Mouse (Mus musculus): ENCODE results near the gene Setdb1.
A peak's percentile ranks its signal among the peaks of the same experiment; 100 is the strongest.
"Not testable (repeated sequence)": the region's sequence is repeated elsewhere in the genome, so short reads cannot be mapped to it uniquely, and the experiment has no call there.

Gene Setdb1

DNA sequence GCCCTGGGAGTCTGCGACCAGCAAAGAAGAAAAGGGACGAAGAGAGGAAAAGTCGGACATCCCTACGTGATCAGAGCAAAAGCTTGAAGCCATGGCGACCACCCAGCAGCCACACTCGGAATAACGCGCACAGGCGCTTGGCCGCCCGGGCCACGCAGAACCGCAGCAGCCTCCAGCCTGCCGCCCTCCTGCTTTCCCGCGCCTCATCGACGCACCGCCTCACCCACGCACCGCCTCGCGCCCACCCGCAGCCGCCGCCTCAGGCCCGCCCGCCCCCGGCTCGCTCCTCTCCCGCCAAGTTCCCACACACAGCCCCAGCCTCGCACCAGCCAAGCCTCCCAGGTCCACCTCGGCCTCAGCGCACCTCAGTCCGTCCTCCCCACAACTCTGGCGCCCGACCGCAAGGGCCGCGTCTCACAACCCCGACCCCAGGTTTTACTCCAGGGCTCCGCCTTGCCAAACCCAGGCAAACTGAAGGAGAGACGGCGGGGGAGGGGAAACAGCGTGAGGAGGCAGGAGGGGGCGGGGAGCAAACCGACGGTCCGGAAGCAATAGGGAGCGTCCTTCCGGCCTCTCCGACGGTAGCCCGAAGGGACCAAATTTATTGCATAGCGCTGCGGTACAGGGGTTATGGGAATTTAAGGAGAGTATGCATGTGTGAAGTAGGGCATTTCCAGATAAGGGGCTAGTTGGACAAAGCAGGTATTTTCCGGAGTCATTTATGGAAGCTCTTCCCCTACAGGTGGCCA lies at the start of gene Setdb1:
TSS of gene Setdb1 (minus strand) at position 502 of the 749 bp plus-strand sequence.
- DNase-seq: peak; percentile 95

DNA sequence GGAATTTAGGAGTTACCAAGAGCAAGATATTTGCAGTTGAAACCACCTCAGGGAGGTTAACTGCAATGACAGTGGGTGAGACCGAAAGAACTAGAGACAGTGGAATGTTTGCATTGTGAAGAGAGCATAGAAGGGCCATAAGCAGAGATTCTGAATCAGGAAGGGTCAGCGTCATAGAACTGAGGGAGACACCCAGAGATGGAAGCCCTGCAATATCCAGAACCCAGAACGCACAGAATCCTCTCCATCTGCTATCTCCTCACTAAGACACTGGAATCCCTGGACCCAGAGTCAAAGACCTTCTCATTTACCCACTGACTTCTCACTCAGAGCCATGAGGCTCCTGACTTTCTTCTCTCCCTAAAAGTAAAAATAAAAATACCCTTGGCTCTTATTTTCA lies 45.7 kb upstream of the Setdb1 start, which contains the start of gene 4930558C23Rik:
TSS of gene 4930558C23Rik (minus strand) at position 101 of the 400 bp plus-strand sequence.
- no peak for DNase-seq

DNA sequence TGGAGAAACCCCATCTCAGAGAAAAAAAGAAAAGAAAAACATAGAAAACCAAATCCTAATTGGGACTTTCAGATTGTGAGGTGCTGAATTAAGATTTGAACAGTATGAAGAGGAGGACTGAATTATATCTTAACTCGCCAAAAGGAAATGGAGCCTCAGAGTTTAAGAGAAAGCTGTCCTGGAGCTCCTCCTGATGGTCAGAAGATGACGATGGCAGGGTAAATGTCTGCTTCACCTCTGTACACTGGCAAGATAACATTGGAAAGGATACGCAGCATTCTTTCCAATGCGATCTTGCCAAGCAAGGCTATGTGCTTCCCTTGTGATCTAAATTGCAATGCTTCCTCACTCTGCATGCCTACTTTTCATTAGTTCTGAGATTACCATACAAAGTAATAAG lies 37.4 kb upstream of the Setdb1 start:
- DNase-seq: no peak

DNA sequence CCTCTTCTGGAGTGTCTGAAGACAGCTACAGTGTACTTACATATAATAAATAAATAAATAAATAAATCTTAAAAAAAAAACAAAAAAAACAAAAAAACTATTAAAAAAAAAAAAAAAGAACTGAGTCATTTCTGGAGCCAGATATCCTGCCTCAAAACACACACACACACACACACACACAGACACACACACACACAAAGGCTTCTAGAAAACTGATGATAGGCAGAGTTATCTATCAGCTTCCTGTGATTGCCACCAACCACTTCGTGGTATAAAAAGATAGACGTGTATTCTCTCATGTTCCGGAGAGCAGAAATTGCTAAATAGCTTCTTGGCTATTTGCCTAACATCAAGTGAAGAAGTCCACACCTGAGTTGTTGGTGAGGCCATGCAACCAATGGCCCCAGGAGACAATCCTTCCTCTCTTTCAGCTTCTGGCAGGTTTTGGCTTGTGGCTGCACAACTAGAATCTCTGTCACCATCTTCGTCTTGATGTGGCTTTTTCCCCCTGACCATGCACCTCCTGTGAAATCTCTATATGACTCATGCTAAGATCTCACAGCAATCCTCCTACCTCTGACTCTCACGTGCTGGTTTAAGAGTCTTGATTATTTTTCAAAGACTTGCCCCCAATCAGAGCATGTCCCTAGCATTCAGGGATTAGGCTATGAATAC lies 28.5 kb upstream of the Setdb1 start:
- DNase-seq: no peak

DNA sequence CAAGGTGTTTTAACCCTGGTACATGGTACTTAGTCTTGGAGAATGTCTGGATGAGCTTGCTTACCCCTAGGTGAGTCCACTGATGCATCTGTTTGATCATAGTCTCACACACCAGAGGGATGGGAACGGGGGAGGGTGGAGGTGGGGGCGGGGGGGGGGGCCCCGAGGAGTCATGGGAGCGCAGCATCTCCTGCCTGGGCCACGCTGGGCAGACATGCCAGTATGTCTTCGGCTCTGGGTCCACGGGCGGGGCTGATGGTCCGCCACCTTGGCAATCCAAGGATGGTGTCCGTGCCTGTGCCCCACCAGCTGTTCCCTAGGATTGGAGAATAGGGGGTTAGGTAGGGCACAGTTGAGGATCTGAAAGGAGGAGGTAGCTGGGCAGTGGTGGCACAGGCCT lies 16.2 kb upstream of the Setdb1 start:
- DNase-seq: no peak

DNA sequence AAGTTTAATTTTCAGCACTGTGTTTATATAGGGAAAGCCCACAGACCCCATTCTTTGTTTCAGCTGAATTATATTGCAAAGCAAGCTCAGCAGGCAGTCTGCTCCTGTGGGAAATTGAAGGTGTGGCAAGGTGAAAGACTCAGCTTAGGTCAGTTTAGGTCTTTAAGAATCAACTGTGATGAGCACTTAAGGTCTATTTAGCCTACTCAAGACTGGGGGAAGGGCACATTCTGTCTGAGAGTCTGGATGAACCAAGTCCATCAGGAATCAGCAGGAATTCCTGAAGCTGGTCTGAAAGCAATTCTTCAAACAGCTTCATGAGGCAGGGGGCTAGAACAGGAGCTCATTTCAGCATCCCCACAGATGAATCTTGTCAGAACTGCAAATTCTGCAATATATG lies 13.1 kb upstream of the Setdb1 start:
- no peak for DNase-seq

DNA sequence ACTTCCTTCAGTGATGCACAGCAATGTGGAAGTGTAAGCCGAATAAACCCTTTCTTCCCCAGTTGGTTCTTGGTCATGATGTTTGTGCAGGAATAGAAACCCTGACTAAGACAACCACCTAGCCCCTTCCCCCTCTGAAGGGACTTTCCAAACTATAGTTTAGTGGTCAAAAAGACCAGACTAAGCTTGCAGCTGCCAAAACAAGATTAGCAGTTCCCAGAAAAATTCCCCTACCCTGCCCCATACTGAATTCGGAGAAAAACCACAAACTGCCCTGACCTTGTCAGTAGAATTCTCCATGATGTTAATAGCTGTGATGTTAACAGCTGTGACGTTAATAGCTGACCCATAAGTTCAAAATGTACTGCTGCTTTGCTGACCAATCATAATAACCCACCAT lies 3.3 kb upstream of the Setdb1 start:
- DNase-seq: peak; percentile 32

DNA sequence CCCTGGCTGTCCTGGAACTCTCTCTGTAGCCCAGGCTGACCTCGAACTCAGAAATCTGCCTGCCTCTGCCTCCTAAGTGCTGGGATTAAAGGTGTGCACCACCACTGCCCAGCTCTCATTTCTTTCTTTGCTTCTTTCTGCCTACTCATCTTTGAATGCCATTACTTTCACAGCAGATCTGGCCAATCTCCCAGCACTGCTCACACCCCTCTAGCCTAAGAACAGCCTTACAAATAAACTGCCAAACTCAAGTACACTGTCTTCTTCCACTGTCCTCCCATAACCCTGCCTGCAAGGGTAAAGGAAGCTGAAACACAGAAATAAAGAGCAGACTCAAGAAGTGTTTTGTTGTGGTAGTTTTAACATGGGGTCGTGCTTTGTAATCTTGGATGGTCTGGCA lies 744 bp upstream of the Setdb1 start:
- no peak for DNase-seq

DNA sequence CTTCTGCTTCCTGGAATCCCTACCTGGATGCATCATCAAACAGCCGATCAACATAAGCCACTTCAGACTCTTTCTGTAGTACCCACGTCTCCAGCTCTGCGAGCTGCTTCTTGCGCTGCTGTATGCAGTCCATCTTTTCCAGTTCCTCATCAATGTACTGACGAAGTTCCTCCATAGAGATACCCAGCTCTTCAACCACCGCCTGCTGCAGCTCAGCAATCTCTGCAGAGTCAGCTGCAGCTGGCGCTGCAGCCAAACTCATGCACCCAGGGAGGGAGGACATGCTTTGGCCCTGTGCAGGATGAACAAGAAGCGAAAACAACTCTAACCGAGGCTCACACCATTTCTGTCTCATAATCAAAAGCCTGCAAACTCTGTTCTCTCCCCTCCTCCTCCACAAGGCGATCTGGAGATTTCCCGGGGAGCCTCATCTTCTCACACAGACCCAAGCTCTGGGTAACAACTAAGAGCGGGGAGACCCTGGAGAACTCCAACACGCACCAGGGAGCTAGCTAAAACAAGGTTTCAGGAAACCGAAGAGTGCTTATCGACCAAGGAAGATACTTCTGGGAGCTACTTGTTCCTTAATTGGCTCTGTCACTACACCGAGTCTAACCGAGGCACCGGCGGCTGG lies 974 bp downstream of the Setdb1 start:
- DNase-seq: not testable (repeated sequence)

DNA sequence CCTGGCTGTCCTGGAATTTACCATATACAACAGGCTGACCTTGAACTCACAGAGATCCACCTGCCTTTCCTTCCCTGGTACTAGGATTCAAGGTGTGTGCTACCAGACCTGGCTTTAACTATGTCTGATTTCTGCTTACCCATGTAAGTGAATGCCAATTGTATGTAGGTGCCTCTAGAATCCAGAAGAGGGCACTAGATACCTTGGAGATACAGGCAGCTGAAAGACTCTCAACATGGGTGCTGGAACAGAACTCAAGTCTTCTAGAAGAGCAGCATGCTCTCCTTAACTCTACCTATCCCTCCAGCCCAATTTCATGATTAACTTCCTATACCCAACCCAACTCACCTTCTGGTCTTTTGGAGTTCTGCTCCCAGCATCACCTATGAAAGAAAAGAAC lies 7.5 kb downstream of the Setdb1 start:
- DNase-seq: no peak

DNA sequence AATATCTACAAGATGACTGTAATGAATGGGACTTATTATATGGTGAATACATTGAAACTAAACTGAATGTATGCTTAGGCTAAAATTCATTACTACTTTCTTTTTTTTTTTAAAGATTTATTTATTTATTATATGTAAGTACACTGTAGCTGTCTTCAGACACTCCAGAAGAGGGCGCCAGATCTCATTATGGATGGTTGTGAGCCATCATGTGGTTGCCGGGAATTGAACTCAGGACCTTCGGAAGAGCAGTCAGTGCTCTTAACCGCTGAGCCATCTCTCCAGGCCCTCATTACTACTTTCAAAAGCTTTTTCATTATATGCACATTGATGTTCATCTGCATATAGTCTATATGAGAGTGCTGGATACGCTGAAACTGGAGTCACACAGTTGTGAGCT lies 8.7 kb downstream of the Setdb1 start:
- DNase-seq: not testable (repeated sequence)

DNA sequence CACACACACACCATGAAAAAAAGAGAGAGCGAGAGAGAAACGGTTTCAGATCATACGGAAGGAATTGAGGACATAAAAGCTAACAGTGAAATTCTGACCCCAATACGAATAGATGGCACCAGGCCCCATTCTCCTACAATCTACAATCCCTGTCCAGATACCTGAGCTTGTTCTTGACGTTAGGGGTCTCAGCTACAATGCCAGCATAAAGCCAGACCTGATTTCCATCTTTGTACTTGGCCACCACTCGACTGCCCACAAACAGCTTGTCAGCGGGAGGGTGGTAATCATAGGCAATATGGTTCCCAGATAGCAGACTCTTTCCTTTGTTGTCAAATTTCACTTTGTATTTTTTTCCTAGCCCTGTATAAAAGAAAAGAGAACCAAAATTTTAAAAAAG lies 10.5 kb downstream of the Setdb1 start:
- no peak for DNase-seq

DNA sequence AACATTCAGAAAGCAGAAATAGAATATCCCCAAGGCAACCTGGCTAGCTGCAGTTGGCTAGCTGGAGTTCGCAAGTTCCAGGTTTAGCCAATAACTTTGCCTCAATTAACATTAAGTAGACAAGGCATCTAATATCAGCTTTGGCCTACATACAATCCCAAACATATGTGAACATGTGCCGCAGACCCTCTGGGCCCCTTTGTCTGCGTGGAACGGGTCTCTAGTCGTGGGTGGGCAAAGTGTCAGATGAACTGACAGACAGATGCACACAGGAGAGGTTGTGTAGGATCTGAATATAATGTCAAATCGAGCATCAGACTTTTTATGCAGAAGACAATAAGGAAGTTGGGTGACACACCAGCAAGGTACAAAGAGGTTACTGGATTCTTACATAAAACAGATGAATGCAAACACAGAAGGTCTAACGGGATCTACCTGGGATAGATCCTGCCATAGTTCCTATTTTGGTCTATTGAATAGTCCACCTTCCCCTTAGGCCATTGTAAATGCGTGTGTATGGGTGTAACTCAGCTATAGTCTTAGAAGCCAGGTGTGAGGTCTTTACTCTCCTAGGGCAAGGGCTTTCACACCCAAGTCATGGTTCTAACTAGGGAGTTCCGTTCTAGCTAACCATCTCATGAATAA lies 13.5 kb downstream of the Setdb1 start:
- not testable (repeated sequence) for DNase-seq

DNA sequence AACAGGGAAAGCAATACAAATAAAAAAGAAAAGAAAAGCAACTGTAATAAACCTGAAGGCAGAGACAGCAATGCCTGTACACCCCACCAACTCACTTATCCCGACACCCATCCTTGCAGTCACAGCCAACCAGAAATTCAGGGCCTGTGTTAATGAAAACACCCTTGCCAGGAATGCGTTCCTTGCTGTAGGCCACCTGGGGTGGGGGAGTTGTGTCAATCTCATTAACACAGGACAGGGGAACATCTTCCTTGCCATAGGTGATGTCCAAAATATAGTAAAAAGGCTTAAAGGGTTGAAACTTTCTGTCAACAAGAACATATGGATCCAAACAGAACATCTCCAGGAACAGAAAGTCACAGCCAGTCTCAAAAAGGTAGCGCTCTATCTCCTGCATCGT lies 18.8 kb downstream of the Setdb1 start:
- DNase-seq: no peak

DNA sequence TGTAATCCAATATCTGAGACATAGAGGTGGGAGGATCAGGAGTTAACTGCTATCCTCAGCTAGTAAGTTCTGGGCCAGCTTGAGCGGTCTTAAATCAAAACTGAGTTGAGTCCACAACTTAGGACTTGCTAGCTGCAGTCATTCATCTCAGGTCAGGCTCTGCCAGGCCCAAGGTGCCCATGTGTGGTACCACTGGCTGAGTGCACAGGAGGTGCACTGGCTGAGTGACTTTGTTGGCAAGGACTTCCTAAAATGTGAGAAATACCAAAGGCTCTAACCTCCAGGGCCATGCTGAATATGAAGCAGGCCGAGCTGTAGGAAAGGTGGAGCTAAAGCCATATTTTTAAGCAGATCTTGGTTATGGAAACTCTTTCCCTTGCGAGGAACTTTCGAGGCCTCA lies 19.7 kb downstream of the Setdb1 start:
- no peak for DNase-seq

DNA sequence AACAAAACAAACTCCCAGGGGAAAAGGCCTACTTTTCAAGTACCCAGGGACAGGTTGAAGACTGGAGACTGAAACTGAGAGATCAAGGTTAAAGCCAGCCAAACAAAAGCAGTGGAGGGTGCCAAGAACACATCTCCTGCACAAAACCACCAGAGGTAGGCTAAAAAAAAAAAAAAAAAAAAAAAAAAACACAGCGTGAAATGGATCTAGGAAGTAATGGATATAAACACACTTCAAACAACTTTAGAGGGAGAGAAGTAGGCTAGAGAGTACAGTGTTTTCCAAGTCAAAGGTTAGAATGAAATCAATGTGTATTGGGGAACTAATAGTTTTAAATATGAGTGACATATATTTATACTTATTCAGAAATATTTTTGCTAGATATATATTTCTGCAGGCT lies 25.5 kb downstream of the Setdb1 start:
- DNase-seq: no peak

DNA sequence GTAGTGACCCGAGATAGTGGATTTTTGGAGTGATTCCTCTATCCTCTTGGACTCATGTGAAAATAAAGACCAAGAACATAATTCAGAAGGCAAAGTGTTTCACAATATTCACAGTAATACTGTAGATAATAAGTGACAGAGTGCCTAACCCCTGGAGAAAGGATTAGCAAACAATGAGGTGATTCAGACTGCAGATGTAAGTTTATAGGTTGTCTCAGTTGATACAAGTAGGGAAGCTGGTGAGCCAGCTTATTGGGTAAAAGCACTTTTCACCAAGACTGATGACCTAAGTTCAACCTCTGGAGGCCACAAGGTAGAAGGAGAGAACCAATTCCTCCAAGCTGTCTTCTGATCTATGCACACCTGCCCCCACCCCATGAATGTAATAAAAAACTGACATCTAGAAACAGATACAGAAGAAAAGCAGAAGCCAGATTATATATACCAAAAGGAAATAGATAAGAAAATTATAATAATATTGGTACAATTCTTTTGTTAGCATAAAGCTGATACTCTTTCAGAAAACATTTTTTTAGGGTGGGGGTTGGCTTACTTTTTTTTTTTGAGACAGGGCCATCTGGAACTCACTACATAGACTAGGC lies 28.1 kb downstream of the Setdb1 start:
- DNase-seq: no peak

DNA sequence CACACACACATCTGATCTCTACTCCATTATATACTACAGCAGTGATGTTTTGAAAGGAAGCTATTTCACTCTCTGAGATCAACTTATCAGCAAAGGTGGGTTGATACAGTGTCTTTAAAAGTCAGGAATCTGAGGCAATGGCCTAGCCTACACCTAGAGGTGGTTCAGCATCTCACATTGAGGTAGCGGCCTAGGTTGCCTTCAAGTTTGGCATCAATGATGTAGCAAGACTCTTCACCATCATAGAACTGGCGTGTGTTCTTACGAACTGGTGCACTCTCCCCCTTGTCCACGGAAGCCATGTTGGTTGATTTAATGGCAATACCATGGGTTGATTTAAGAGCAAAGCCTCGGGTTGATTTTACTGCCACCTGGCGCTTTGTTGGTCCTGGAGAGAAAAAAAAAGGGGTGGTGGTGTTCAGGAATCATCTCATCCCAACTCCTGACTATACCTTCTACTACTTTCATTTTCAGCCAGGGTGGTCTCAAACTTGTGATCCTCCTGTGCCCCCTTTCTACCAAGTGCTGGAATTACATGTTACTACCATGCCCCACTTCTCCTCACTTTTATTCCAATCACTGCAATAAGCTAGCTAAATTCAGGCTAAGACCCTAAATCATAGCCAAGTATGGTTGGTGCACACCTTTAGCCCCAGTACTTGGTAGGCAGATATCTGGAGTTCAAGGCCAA lies 32.4 kb downstream of the Setdb1 start:
- DNase-seq: no peak

DNA sequence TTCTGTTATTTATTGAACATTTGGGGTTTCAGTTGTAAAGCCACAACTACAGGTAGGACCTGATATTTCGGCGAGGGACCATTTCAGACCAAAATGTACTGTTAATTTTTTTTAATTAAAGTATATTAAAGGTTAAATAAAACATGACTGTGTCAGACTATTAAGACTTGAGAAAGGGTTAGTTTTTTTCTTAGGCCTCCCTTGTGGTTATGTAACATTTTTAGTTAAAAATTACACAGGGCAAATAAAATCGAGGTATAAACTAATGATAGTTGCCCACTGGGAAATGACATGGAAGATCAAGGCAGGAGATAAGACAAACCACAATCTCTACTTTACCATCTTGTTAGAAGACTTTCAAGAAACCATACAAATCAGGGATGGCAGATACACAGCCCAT lies 33.6 kb downstream of the Setdb1 start:
- DNase-seq: no peak

DNA sequence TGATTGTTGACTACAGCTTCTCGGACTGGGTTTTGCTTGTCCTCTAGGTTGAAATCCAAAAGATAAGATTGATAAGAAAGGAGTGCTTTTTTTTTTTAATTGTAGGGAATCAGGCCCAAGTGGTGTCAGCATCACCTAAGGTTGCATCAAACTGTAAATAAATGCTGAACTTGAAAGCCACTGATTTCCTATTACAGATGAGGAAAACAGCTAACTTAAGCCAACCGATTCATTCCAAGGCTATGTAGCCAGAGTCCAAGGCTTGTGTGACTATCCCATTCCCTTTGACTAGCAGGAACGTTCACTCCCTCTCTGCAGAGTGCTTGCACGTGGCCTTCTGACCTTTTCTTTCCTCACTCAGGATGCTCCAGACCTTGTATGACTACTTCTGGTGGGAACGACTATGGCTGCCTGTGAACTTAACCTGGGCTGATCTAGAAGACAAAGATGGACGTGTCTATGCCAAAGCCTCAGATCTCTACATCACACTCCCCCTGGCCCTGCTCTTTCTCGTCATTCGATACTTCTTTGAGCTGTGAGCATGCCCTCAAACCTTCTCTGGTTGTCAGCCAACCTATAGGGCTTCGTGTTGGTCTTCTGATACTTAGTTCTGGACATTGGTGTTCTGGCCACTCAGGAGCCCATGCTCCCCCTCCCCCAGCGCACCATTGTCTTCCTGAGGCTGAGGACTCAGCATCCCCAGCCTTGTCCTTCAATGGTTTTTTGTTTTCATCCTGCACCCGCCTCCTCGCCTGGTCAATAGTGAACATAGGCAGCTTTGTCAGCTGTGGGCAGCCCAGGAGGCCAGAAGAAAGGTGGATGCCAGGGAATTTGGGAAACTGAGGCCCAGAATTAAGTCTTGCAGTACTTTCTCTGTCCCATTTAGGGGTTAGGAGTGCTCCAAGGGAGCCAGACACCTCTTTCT lies 37.0 kb downstream of the Setdb1 start:
- DNase-seq: no peak

DNA sequence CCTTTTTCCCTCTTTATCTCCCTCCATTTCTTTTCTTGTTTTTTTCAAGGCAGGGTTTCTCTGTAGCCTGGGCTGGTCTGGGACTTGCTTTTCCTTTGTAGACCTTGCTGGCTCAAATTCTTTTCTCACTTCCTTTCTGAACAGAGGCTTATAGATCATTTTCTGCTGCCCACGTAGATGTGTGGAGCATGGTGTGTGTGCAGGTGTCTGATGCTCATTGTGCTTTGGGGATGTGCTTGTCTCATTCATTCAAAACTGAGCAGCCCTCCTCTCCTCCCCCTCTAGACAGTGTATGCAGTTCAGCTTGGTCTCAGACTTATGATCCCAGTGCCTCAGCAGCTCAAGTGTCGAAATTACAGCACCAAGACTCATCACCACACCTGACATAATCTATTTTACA lies 37.9 kb downstream of the Setdb1 start:
- no peak for DNase-seq
